Mouse (Mus musculus): ENCODE measurements around the gene Arid3a. TPM values are rescaled to one million over a fixed set of nuclear protein-coding genes. Genes with fewer than 3 reads are reported as not detected.
A peak's percentile ranks its signal among the peaks of the same experiment; 100 is the strongest.

Arid3a gene
- polyA plus RNA-seq, 1 experiment from 2014 or later = 6.2 TPM

DNA sequence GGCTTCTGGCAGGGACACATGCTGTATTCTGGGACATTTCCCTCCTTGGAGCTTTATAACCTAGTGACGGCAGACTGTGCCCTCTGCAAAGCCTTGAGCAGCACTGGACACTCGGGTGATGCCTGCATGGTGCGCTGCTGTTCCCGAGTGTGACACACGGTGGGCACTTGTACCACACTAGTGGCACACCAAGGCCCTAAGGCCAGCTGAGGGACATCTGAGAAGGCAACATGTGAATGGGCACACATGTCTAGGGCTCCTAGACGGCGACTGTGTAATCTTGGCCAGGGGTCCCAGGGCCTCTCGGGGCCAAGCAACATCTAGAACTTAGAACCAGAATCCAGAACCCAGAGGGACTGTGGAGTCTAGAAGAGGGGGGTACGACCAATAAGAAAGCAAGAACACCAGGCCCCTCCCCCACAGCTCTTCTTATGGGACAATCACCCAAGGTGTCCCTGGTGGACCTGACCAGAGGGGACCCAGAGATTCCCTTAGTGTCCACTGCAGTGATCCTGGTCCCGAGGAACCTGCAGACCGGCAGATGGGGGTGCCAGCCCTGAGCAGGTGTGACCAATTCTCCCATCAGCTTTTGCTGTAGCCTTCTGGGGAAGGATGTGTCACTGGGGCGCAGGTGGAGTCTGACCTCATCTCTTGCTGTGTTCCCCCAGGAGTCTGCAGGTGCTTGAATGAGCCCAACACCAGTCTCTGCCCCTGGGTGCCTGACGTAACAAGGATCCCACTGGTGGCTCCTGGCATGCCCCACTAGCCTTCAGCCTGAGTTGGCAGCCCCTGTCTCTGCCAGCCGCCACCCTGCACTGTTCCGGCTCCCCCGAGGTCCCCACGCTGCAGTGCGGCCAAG lies 3.4 kb downstream of the Arid3a start:
- H3K27ac ChIP-seq (ENCODE audit: low read depth, low read length) = no peak overlapping the region
- H3K4me1 ChIP-seq (ENCODE audit: control insufficient read depth, insufficient read depth, low read length) = peaks cover 40% of the 10 kb centered on the region
- H3K27me3 ChIP-seq (ENCODE audit: control insufficient read depth, insufficient read depth, low read length) = peaks cover 4% of the 10 kb centered on the region
- no peak for ATAC-seq (ENCODE audit: low FRiP score)
- 87% methylated on average over 18 of the region's 18 CpGs for WGBS
- no peak overlapping the region for H3K9ac ChIP-seq (ENCODE audit: low read length)
- no peak for DNase-seq (ENCODE audit: low spot score, missing footprints)
- H3K36me3 ChIP-seq (ENCODE audit: control insufficient read depth, insufficient read depth, low read length) = no peaks in the 10 kb centered on the region
- H3K4me3 ChIP-seq (ENCODE audit: low read depth, low read length) = no peak overlapping the region
- no peak overlapping the region for H3K4me2 ChIP-seq
- H3K9me3 ChIP-seq (ENCODE audit: control insufficient read depth, low read length) = no peaks in the 10 kb centered on the region

DNA sequence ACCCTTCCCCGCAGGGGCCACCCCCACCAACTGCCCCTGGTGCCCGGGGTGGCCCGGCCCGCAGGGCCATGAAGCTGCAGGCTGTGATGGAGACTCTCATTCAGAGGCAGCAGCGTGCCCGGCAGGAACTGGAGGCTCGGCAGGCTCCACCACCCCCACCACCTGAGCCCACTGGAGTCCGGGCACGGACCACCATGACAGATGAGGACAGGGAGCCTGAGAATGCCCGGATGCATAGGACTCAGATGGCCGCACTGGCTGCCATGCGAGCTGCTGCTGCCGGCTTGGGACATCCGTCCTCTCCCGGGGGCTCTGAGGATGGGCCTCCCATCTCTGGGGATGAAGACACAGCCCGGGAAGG lies 4.0 kb downstream of the Arid3a start:
- Histone ChIP-seq H3K4me2 (no peak overlapping the region), H3K27ac (ENCODE audit: low read depth, low read length) (no peak overlapping the region), H3K4me1 (ENCODE audit: control insufficient read depth, insufficient read depth, low read length) (peaks cover 40% of the 10 kb centered on the region), H3K9ac (ENCODE audit: low read length) (no peak overlapping the region), H3K36me3 (ENCODE audit: control insufficient read depth, insufficient read depth, low read length) (no peaks in the 10 kb centered on the region), H3K4me3 (ENCODE audit: low read depth, low read length) (no peak overlapping the region), H3K27me3 (ENCODE audit: control insufficient read depth, insufficient read depth, low read length) (peaks cover 4% of the 10 kb centered on the region), H3K9me3 (ENCODE audit: control insufficient read depth, low read length) (no peaks in the 10 kb centered on the region)
- 91% methylated on average over 16 of the region's 16 CpGs for WGBS
- ATAC-seq (ENCODE audit: low FRiP score) (no peak), DNase-seq (ENCODE audit: low spot score, missing footprints) (no peak)

DNA sequence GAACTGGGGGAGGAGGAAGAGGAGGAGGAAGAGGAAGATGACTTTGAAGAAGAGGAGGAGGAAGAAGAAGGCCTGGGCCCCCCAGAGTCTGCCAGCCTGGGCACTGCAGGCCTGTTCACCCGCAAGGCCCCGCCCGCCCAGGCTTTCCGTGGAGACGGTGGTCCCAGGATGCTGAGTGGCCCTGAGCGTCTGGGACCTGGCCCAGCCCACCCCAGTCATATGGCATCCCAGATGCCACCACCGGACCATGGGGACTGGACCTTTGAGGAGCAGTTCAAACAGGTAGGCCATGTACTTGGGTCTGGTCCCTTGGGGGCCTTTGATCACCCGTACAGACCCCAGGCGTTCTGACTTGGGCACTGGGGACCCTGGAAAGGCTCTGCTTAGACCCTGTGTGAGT lies 5.0 kb downstream of the Arid3a start:
- WGBS = 88% methylated on average over 9 of the region's 9 CpGs
- DNase-seq (ENCODE audit: low spot score, missing footprints) (no peak), ATAC-seq (ENCODE audit: low FRiP score) (no peak)
- no peak overlapping the region for H3K4me3 ChIP-seq (ENCODE audit: low read depth, low read length)
- no peak overlapping the region for H3K27ac ChIP-seq (ENCODE audit: low read depth, low read length)
- no peak overlapping the region for H3K4me2 ChIP-seq
- no peak overlapping the region for H3K9ac ChIP-seq (ENCODE audit: low read length)
- no peaks in the 10 kb centered on the region for H3K36me3 ChIP-seq (ENCODE audit: control insufficient read depth, insufficient read depth, low read length)
- no peaks in the 10 kb centered on the region for H3K9me3 ChIP-seq (ENCODE audit: control insufficient read depth, low read length)
- peaks cover 34% of the 10 kb centered on the region for H3K4me1 ChIP-seq (ENCODE audit: control insufficient read depth, insufficient read depth, low read length)
- no peaks in the 10 kb centered on the region; the same call in 1 of the 2 replicates for H3K27me3 ChIP-seq (ENCODE audit: control insufficient read depth, insufficient read depth, low read length)

DNA sequence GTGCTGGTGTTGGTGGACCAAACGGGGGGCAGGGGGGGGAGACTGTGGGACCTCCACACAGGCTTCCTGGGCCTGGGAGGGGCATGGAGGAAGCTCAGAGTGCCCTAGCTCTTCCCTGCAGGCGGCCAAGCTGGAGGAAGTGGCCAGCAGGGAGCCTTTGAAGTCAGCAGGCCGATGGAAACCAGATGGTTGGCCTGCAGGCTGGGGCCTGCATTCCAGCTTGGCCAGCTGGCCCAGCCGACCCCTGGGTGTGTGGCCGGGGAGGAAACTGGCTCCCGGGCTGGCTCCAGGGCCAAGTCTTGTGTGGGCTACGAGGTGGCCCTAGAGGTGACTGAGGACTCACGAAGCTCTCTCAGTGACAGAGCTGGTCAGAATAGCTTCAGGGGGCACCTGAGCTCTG lies 5.9 kb downstream of the Arid3a start:
- Histone ChIP-seq H3K4me3 (ENCODE audit: low read depth, low read length) (no peak overlapping the region), H3K27me3 (ENCODE audit: control insufficient read depth, insufficient read depth, low read length) (no peaks in the 10 kb centered on the region; the same call in 1 of the 2 replicates), H3K9ac (ENCODE audit: low read length) (0 out of 2 replicates have a peak overlapping the region, but pooled peaks have one; percentile 24), H3K9me3 (ENCODE audit: control insufficient read depth, low read length) (no peaks in the 10 kb centered on the region), H3K4me1 (ENCODE audit: control insufficient read depth, insufficient read depth, low read length) (peaks cover 34% of the 10 kb centered on the region), H3K36me3 (ENCODE audit: control insufficient read depth, insufficient read depth, low read length) (no peaks in the 10 kb centered on the region), H3K4me2 (no peak overlapping the region), H3K27ac (ENCODE audit: low read depth, low read length) (no peak overlapping the region; the same call in 1 of the 2 replicates)
- DNase-seq (ENCODE audit: low spot score, missing footprints) = no peak
- ATAC-seq (ENCODE audit: low FRiP score) = no peak
- WGBS = 28% methylated on average over 8 of the region's 8 CpGs

DNA sequence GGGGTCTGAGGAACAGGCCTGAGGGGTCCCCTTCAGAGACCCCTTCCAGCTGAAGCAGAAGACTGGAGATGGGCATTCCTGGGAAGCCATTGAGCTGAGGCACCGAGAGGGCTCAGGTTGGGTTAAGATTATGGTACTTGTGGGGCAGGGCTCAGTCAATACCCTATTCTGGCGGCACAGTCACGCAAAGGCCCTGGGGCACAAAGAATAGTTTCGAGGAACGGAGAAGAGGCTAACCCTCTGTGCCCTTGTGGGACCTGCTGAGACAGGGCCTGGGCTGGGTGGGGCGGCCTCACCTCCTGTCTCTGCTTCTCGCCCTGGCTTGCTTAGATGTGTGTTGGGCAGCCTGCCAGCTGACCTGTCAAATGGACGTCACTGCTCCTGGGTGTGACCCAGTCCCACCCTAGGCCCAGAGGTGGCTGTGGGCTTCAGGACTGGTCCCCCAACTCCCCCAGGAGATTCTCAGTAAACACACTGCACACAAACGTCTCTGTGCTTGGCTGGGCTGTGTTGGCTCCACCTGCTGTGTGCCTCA lies 6.4 kb downstream of the Arid3a start:
- DNase-seq (ENCODE audit: low spot score, missing footprints) (no peak), ATAC-seq (ENCODE audit: low FRiP score) (no peak)
- 71% methylated on average over 9 of the region's 9 CpGs for WGBS
- Histone ChIP-seq H3K4me3 (ENCODE audit: low read depth, low read length) (no peak overlapping the region), H3K27me3 (ENCODE audit: control insufficient read depth, insufficient read depth, low read length) (no peaks in the 10 kb centered on the region; the same call in 1 of the 2 replicates), H3K27ac (ENCODE audit: low read depth, low read length) (no peak overlapping the region; the same call in 1 of the 2 replicates), H3K9ac (ENCODE audit: low read length) (0 out of 2 replicates have a peak overlapping the region, but pooled peaks have one; percentile 24), H3K36me3 (ENCODE audit: control insufficient read depth, insufficient read depth, low read length) (no peaks in the 10 kb centered on the region), H3K4me1 (ENCODE audit: control insufficient read depth, insufficient read depth, low read length) (peaks cover 36% of the 10 kb centered on the region), H3K9me3 (ENCODE audit: control insufficient read depth, low read length) (no peaks in the 10 kb centered on the region), H3K4me2 (no peak overlapping the region)

DNA sequence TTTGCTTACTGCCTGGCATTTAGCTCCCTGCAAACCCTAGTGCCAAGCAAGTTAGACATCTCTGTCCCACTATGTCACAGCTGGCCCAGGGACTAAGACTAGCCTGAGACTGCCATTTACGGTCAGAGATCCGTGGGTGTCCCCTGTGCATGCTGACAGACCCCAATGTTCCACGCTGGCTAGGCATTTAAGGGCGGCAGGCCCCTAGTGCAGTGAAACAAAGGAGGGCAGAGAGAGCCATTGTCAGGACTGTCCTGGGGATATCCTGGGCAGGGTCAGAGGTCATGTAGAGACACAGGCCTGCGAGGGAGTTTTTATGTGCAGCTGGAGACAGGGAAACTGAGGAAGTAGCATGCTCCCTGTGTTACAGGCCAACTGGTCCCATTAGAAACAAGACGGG lies 7.0 kb downstream of the Arid3a start:
- ATAC-seq (ENCODE audit: low FRiP score) (no peak), DNase-seq (ENCODE audit: low spot score, missing footprints) (no peak)
- WGBS = 27% methylated on average over 6 of the region's 6 CpGs
- Histone ChIP-seq H3K4me3 (ENCODE audit: low read depth, low read length) (no peak overlapping the region), H3K27me3 (ENCODE audit: control insufficient read depth, insufficient read depth, low read length) (no peaks in the 10 kb centered on the region; the same call in 1 of the 2 replicates), H3K9me3 (ENCODE audit: control insufficient read depth, low read length) (no peaks in the 10 kb centered on the region), H3K4me1 (ENCODE audit: control insufficient read depth, insufficient read depth, low read length) (peaks cover 34% of the 10 kb centered on the region), H3K4me2 (no peak overlapping the region), H3K27ac (ENCODE audit: low read depth, low read length) (no peak overlapping the region), H3K36me3 (ENCODE audit: control insufficient read depth, insufficient read depth, low read length) (no peaks in the 10 kb centered on the region), H3K9ac (ENCODE audit: low read length) (no peak overlapping the region)

DNA sequence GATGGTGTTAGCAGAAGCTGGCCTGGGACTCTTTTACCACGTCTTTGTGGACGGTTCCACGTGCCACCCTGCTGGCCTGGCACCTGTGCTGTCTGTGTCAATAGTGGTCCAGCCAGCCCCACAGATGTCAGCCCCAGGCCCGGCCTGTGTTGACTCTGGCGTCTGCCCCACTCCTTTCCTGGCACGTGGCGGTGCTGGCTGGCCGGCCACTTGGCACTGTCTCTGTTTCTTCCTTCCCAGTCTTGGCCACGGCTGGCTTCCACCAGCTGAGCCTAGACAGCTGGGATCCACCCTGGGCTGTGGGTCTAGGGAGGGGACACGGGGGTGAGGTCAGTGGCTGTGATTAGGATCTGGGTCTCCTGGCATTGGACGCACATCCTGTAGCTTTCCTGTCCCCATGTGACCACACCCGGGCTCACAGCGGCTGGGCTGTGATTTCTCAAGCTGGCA lies 7.5 kb downstream of the Arid3a start:
- Histone ChIP-seq H3K4me1 (ENCODE audit: control insufficient read depth, insufficient read depth, low read length) (peaks cover 30% of the 10 kb centered on the region), H3K4me2 (no peak overlapping the region), H3K27me3 (ENCODE audit: control insufficient read depth, insufficient read depth, low read length) (no peaks in the 10 kb centered on the region; the same call in 1 of the 2 replicates), H3K9me3 (ENCODE audit: control insufficient read depth, low read length) (no peaks in the 10 kb centered on the region), H3K27ac (ENCODE audit: low read depth, low read length) (no peak overlapping the region), H3K4me3 (ENCODE audit: low read depth, low read length) (no peak overlapping the region), H3K9ac (ENCODE audit: low read length) (no peak overlapping the region), H3K36me3 (ENCODE audit: control insufficient read depth, insufficient read depth, low read length) (no peaks in the 10 kb centered on the region)
- DNase-seq (ENCODE audit: low spot score, missing footprints) = no peak
- ATAC-seq (ENCODE audit: low FRiP score) = no peak
- 77% methylated on average over 13 of the region's 13 CpGs for WGBS

DNA sequence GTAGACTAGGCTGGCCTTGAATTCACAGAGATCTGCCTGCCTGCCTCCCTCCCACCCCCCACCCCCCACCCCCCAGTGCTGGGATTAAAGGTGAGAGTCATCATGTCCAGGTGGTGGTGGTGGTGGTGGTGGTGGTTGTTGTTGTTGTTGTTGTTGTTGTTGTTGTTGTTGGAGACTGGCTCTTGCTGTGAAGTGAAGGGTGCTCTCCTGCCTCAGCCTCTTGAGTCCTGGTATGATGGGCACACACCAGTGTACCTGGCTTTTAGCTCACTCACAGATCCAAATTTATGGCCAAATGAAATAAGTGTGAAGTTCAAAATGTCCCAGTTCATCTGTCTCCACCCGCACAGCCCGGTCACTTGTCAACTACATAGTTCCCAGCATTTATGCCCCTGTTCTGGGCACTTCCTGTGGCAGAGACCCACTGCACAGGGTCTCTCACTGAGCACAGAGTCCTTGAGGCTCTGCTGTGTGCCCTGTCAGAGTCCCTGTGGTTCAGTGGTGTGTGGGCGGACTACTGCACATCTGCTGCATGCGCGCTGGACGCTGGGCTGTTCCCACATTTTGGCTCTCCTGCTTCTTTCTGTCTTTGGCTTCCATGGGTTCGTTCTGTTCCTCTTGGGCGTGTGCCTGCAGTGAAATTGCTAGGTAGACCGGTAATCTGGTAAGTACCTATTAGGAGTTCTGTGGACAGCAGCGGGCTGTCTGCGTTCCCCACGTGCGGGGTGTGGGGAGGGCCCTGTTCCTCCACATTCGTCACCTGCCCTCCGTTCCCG lies 8.1 kb downstream of the Arid3a start:
- 93% methylated on average over 16 of the region's 16 CpGs for WGBS
- H3K27ac ChIP-seq (ENCODE audit: low read depth, low read length) = no peak overlapping the region
- ATAC-seq (ENCODE audit: low FRiP score) = no peak
- no peak overlapping the region for H3K9ac ChIP-seq (ENCODE audit: low read length)
- H3K4me1 ChIP-seq (ENCODE audit: control insufficient read depth, insufficient read depth, low read length) = peaks cover 29% of the 10 kb centered on the region
- H3K36me3 ChIP-seq (ENCODE audit: control insufficient read depth, insufficient read depth, low read length) = no peaks in the 10 kb centered on the region
- no peak overlapping the region for H3K4me2 ChIP-seq
- no peak overlapping the region for H3K4me3 ChIP-seq (ENCODE audit: low read depth, low read length)
- H3K27me3 ChIP-seq (ENCODE audit: control insufficient read depth, insufficient read depth, low read length) = no peaks in the 10 kb centered on the region; the same call in 1 of the 2 replicates
- DNase-seq (ENCODE audit: low spot score, missing footprints) = no peak
- H3K9me3 ChIP-seq (ENCODE audit: control insufficient read depth, low read length) = no peaks in the 10 kb centered on the region
